Mouse (Mus musculus): Measurements from ENCODE around the gene Crebbp. TPM values are rescaled to one million over a fixed set of nuclear protein-coding genes. Genes with fewer than 3 reads are reported as not detected.

Gene Crebbp
- polyA plus RNA-seq, 1 experiment from 2014 or later = 39.4 TPM

DNA sequence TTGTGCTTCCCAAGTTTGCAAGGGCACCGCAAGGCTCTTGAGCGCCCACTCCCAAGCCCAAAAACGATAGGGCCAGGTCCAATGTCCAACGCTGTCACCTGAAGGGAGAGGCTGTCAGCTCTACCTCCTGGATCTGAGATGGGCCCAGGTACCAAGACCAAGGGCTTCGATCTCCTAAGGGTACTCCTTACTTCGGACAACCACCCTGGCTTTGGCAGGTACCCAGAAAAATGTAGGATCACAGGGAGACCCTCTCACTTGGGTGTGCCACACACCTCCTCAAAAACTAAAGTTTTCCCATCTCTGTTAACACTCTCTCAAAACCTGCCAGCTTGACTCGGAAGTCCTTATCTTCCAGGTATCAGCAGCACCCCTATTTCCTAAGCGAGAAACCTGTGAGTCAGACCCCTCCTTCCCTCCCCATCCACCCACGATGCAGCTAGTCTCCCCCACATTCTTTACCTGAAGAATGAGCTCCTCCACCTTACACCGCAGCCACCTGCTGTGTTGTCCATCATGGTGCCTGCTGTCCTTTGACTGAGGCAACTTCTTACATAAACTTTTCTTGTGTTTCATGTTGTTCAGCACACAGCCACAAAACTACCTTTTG is 939 bp upstream of the Crebbp start:
- Histone ChIP-seq H3K4me3 (ENCODE audit: low read depth, low read length) (peak overlapping the region; percentile 93), H3K27me3 (ENCODE audit: control insufficient read depth, insufficient read depth, low read length) (no peaks in the 10 kb centered on the region), H3K4me1 (replicated peaks; ENCODE audit: control insufficient read depth, insufficient read depth, low read length) (0 out of 2 replicates have a peak, but pooled peaks cover 2% of the 10 kb centered on the region), H3K9ac (ENCODE audit: low read length) (peak overlapping the region; percentile 97), H3K4me2 (ENCODE audit: low read depth, low read length, severe bottlenecking) (peak overlapping the region; percentile 83), H3K27ac (ENCODE audit: low read depth, low read length) (no peak overlapping the region), H3K9me3 (ENCODE audit: control insufficient read depth, low read length) (no peaks in the 10 kb centered on the region), H3K36me3 (ENCODE audit: control insufficient read depth, insufficient read depth, low read length) (no peaks in the 10 kb centered on the region)
- ATAC-seq (replicated peaks; ENCODE audit: low FRiP score) (peak; percentile 10), DNase-seq (ENCODE audit: low spot score) (no peak)
- WGBS = 33% methylated on average over 10 of the region's 10 CpGs

DNA sequence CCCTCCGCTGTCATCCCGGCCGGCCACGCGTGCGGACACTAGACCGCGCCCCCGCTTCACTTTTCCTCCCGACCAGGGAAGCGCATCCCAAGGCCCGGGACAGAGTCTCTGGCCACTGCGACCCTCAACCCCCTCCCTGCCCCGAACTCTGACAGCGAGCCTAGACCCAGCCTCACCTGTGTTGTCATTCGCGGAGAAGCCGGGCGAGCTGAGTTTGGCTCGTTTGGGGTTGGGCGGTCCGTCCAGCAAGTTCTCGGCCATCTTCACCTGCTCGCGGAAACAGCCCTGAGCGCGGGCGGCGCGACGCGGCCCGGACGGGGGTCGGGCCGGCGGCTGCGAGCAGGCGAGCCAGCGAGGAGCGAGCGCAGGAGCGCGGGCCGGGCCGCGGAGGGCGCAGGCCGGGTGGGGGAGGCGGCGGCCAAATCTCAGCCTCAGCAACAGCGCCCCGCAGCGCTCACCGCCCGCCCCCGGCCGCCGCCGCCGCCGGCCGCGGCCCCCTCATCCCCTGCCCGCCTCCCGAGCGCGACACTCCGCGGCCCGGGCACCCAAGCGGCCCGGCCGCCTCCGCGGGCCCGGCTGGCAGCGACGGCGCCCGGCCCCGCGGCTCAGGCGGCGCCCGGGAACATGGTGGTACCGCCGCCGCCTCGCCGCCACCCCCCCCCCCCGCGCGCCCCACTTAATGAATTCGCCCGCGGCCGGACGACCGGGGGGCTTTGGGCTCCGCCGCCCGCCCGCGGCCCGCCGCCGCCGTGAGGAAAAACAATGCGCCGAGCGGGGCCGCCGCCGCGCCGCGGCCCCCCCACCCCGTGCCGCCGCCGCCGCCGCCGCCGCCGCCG is 616 bp downstream of the Crebbp start:
- no peaks in the 10 kb centered on the region for H3K36me3 ChIP-seq (ENCODE audit: control insufficient read depth, insufficient read depth, low read length)
- H3K27me3 ChIP-seq (ENCODE audit: control insufficient read depth, insufficient read depth, low read length) = no peaks in the 10 kb centered on the region
- peak overlapping the region; percentile 97 for H3K9ac ChIP-seq (ENCODE audit: low read length)
- peak overlapping the region; percentile 95 for H3K27ac ChIP-seq (ENCODE audit: low read depth, low read length)
- no peaks in the 10 kb centered on the region for H3K9me3 ChIP-seq (ENCODE audit: control insufficient read depth, low read length)
- H3K4me1 ChIP-seq (replicated peaks; ENCODE audit: control insufficient read depth, insufficient read depth, low read length) = 0 out of 2 replicates have a peak, but pooled peaks cover 2% of the 10 kb centered on the region
- peak overlapping the region; percentile 93 for H3K4me3 ChIP-seq (ENCODE audit: low read depth, low read length)
- ATAC-seq (replicated peaks; ENCODE audit: low FRiP score) = peak; percentile 48
- under 1% methylated on average over 69 of the region's 128 CpGs for WGBS
- H3K4me2 ChIP-seq (ENCODE audit: low read depth, low read length, severe bottlenecking) = peak overlapping the region; percentile 65
- peak; percentile 81 for DNase-seq (ENCODE audit: low spot score)

DNA sequence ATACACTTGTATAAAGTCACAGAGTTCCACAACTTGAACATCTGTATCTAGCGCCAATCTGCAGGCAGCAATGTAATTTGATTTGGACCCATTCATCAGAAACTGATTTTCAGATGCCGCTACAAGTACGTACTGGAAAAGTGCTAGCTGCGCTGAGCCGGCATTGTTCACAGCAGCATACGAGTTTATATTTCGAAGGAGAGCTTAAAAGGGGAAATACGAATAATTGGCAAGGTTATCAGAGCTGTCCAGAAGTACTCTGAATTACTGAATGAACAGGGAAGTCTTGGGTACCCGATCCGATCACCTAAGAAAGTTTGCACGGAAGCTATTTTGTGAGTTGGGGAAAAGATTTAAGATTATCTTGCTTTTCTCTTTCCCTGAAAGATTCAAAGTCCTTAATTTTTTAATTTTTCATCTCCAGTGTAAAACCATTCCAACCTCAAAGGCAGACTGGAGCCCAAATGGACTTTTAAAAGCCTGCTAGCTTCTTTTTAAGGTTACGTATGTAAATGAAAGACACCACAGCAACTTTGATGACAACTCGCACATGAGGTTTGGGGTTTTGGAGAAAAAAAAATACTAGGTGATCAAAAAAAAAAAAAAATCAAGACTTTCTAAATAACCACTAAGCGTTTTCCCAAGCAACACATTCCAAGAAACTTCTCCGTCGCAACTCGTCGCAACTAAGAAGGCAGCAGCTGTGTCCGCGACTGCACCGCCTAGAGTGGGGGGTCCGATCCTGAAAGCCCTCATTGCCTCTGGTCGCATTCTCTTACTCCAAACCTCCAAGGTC is 1.4 kb downstream of the Crebbp start:
- ATAC-seq (replicated peaks; ENCODE audit: low FRiP score) (no peak), DNase-seq (ENCODE audit: low spot score) (no peak)
- Histone ChIP-seq H3K4me1 (replicated peaks; ENCODE audit: control insufficient read depth, insufficient read depth, low read length) (0 out of 2 replicates have a peak, but pooled peaks cover 2% of the 10 kb centered on the region), H3K9me3 (ENCODE audit: control insufficient read depth, low read length) (no peaks in the 10 kb centered on the region), H3K36me3 (ENCODE audit: control insufficient read depth, insufficient read depth, low read length) (no peaks in the 10 kb centered on the region), H3K27me3 (ENCODE audit: control insufficient read depth, insufficient read depth, low read length) (no peaks in the 10 kb centered on the region), H3K9ac (ENCODE audit: low read length) (peak overlapping the region; percentile 97), H3K4me2 (ENCODE audit: low read depth, low read length, severe bottlenecking) (peak overlapping the region; percentile 65), H3K27ac (ENCODE audit: low read depth, low read length) (no peak overlapping the region), H3K4me3 (ENCODE audit: low read depth, low read length) (peak overlapping the region; percentile 93)
- WGBS = 13% methylated on average over 23 of the region's 23 CpGs

DNA sequence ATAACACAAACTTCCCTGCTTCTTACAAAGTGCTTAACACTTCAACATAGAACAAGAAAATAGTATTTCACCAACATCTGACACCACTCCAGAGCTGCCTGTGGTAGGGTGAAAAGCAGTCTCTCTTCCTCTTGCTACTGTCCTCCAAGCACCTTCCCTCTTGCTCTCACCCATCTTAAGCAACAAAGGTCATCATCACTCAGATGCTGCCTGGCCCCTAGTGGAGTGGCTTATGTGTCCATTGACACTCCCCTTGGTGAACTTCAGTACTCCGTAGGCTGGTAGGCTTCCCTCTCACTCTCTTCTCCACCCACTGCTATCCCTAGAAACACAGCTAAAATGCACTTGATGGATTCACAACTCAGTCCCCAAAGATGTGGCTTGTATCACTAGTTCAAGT is 3.5 kb downstream of the Crebbp start:
- H3K27me3 ChIP-seq (ENCODE audit: control insufficient read depth, insufficient read depth, low read length) = no peaks in the 10 kb centered on the region
- no peak for ATAC-seq (replicated peaks; ENCODE audit: low FRiP score)
- H3K36me3 ChIP-seq (ENCODE audit: control insufficient read depth, insufficient read depth, low read length) = no peaks in the 10 kb centered on the region
- DNase-seq (ENCODE audit: low spot score) = no peak
- 83% methylated on average over 1 of the region's 1 CpGs for WGBS
- H3K9ac ChIP-seq (ENCODE audit: low read length) = no peak overlapping the region
- no peaks in the 10 kb centered on the region for H3K9me3 ChIP-seq (ENCODE audit: control insufficient read depth, low read length)
- H3K27ac ChIP-seq (ENCODE audit: low read depth, low read length) = no peak overlapping the region
- H3K4me3 ChIP-seq (ENCODE audit: low read depth, low read length) = no peak overlapping the region
- H3K4me2 ChIP-seq (ENCODE audit: low read depth, low read length, severe bottlenecking) = no peak overlapping the region
- 0 out of 2 replicates have a peak, but pooled peaks cover 2% of the 10 kb centered on the region for H3K4me1 ChIP-seq (replicated peaks; ENCODE audit: control insufficient read depth, insufficient read depth, low read length)

DNA sequence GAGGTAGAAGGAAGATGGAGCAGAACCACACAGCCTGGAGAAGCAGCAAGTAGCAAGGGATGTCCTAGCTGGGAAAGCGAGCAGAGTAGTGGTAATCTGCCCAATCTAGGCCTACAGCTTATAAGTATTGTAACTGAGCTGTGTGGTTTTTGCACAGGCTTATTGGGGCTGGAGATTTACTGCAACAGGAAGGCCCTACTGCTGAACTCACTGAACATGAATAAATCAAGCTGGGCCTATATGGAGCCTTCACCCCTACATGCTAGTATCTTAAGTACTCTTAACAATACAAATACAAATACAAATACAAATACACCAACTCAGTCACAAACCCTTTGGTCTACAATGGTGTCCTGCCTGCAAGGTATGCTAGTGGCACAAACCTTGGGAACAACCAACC is 10.2 kb downstream of the Crebbp start:
- H3K4me2 ChIP-seq (ENCODE audit: low read depth, low read length, severe bottlenecking) = no peak overlapping the region
- H3K4me3 ChIP-seq (ENCODE audit: low read depth, low read length) = no peak overlapping the region
- H3K9me3 ChIP-seq (ENCODE audit: control insufficient read depth, low read length) = no peaks in the 10 kb centered on the region
- H3K36me3 ChIP-seq (ENCODE audit: control insufficient read depth, insufficient read depth, low read length) = no peaks in the 10 kb centered on the region
- no peaks in the 10 kb centered on the region; the same call in 1 of the 2 replicates for H3K4me1 ChIP-seq (replicated peaks; ENCODE audit: control insufficient read depth, insufficient read depth, low read length)
- no peak overlapping the region for H3K9ac ChIP-seq (ENCODE audit: low read length)
- H3K27me3 ChIP-seq (ENCODE audit: control insufficient read depth, insufficient read depth, low read length) = no peaks in the 10 kb centered on the region
- ATAC-seq (replicated peaks; ENCODE audit: low FRiP score) (no peak), DNase-seq (ENCODE audit: low spot score) (no peak)
- 93% methylated on average over 1 of the region's 1 CpGs for WGBS
- H3K27ac ChIP-seq (ENCODE audit: low read depth, low read length) = no peak overlapping the region

GRCm38 (mm10) chr16:4199995-4200394 is 13.8 kb downstream of the Crebbp start:
- Histone ChIP-seq H3K4me1 (replicated peaks; ENCODE audit: control insufficient read depth, insufficient read depth, low read length) (no peaks in the 10 kb centered on the region; the same call in 1 of the 2 replicates), H3K27ac (ENCODE audit: low read depth, low read length) (no peak overlapping the region), H3K4me2 (ENCODE audit: low read depth, low read length, severe bottlenecking) (no peak overlapping the region), H3K9ac (ENCODE audit: low read length) (no peak overlapping the region), H3K27me3 (ENCODE audit: control insufficient read depth, insufficient read depth, low read length) (no peaks in the 10 kb centered on the region), H3K36me3 (ENCODE audit: control insufficient read depth, insufficient read depth, low read length) (no peaks in the 10 kb centered on the region), H3K9me3 (ENCODE audit: control insufficient read depth, low read length) (no peaks in the 10 kb centered on the region), H3K4me3 (ENCODE audit: low read depth, low read length) (no peak overlapping the region)
- DNase-seq (ENCODE audit: low spot score) (no peak), ATAC-seq (replicated peaks; ENCODE audit: low FRiP score) (no peak)
- WGBS = 48% methylated on average over 1 of the region's 1 CpGs

GRCm38 (mm10) chr16:4199566-4199965 is 14.2 kb downstream of the Crebbp start:
- Histone ChIP-seq H3K36me3 (ENCODE audit: control insufficient read depth, insufficient read depth, low read length) (no peaks in the 10 kb centered on the region), H3K27me3 (ENCODE audit: control insufficient read depth, insufficient read depth, low read length) (no peaks in the 10 kb centered on the region), H3K4me2 (ENCODE audit: low read depth, low read length, severe bottlenecking) (no peak overlapping the region), H3K4me3 (ENCODE audit: low read depth, low read length) (no peak overlapping the region), H3K27ac (ENCODE audit: low read depth, low read length) (no peak overlapping the region), H3K9ac (ENCODE audit: low read length) (no peak overlapping the region), H3K4me1 (replicated peaks; ENCODE audit: control insufficient read depth, insufficient read depth, low read length) (no peaks in the 10 kb centered on the region; the same call in 1 of the 2 replicates), H3K9me3 (ENCODE audit: control insufficient read depth, low read length) (no peaks in the 10 kb centered on the region)
- WGBS = 82% methylated on average over 2 of the region's 2 CpGs
- ATAC-seq (replicated peaks; ENCODE audit: low FRiP score) (no peak), DNase-seq (ENCODE audit: low spot score) (no peak)

- Histone ChIP-seq H3K9ac (ENCODE audit: low read length) (no peak overlapping the region), H3K27ac (ENCODE audit: low read depth, low read length) (no peak overlapping the region), H3K9me3 (ENCODE audit: control insufficient read depth, low read length) (no peaks in the 10 kb centered on the region), H3K27me3 (ENCODE audit: control insufficient read depth, insufficient read depth, low read length) (no peaks in the 10 kb centered on the region), H3K4me1 (replicated peaks; ENCODE audit: control insufficient read depth, insufficient read depth, low read length) (no peaks in the 10 kb centered on the region; the same call in 1 of the 2 replicates), H3K4me2 (ENCODE audit: low read depth, low read length, severe bottlenecking) (no peak overlapping the region), H3K36me3 (ENCODE audit: control insufficient read depth, insufficient read depth, low read length) (no peaks in the 10 kb centered on the region), H3K4me3 (ENCODE audit: low read depth, low read length) (no peak overlapping the region)
- DNase-seq (ENCODE audit: low spot score) = no peak
- no peak for ATAC-seq (replicated peaks; ENCODE audit: low FRiP score)
- 96% methylated on average over 4 of the region's 4 CpGs for WGBS
These were observed 15.8 kb downstream of the Crebbp start for GRCm38 (mm10) chr16:4198004-4198403.

Data from forebrain, embryonic 11.5 days (tissue).